Mouse (Mus musculus) mouse trophoblast stem cell (cell line): ENCODE data around the gene Sdsl.

ENCODE experiments used
- in situ Hi-C, 2 experiments: fragments of 300-500 bp; cut with MseI, MboI; formaldehyde crosslinking; loops; 2 replicates in 1 of 2; 3 replicates in 1 of 2; pipeline ENCODE4 v1.15.1; 2025

Gene Sdsl

GRCm38 (mm10) chr5:120429692-120430091 is 42.9 kb downstream of the Sdsl start:
- in situ Hi-C loops: no loop called here

GRCm38 (mm10) chr5:120428990-120429389 is 43.6 kb downstream of the Sdsl start:
- in situ Hi-C loops: no loop called here

- in situ Hi-C loops: no loop called here
Observed at GRCm38 (mm10) chr5:120428189-120428838, 44.3 kb downstream of the Sdsl start.

- in situ Hi-C loops: no loop called here
Observed at GRCm38 (mm10) chr5:120427451-120427938, 45.1 kb downstream of the Sdsl start.

GRCm38 (mm10) chr5:120426572-120426971 is 46.0 kb downstream of the Sdsl start:
- in situ Hi-C loops: no loop called here

GRCm38 (mm10) chr5:120425711-120426110 is 46.9 kb downstream of the Sdsl start:
- in situ Hi-C loops: no loop called here

GRCm38 (mm10) chr5:120424657-120425056 is 48.0 kb downstream of the Sdsl start:
- in situ Hi-C loops: no loop called here

- in situ Hi-C loops: no loop called here
Observed at GRCm38 (mm10) chr5:120424039-120424438, 48.6 kb downstream of the Sdsl start.

GRCm38 (mm10) chr5:120420106-120420505 is 52.5 kb downstream of the Sdsl start:
- in situ Hi-C loops: no loop called here

GRCm38 (mm10) chr5:120413436-120413835 is 59.2 kb downstream of the Sdsl start:
- in situ Hi-C loops: no loop called here

- in situ Hi-C loops: no loop called here
Observed at GRCm38 (mm10) chr5:120409385-120410378, 62.9 kb downstream of the Sdsl start.

GRCm38 (mm10) chr5:120408933-120409332 is 63.7 kb downstream of the Sdsl start:
- in situ Hi-C loops: no loop called here
